Mouse (Mus musculus) erythroblast, embryonic 14.5 days (primary cell): ENCODE measurements around the gene Ddx42. TPM values are rescaled to one million over a fixed set of nuclear protein-coding genes. Genes with fewer than 3 reads are reported as not detected.

Source experiments
- H3K27me3 ChIP-seq: 2 replicates; pipeline ENCODE4 v1.6.1; 2012; ENCODE audit warnings: inconsistent platforms; ENCODE audit not compliant: control insufficient read depth
- H3K36me3 ChIP-seq: 2 replicates; pipeline ENCODE4 v1.6.1; 2012; ENCODE audit warnings: mild to moderate bottlenecking, inconsistent platforms; ENCODE audit not compliant: control insufficient read depth
- H3K4me1 ChIP-seq: 2 replicates; pipeline ENCODE4 v1.6.1; 2012; ENCODE audit warnings: inconsistent platforms; ENCODE audit not compliant: control insufficient read depth
- H3K4me3 ChIP-seq: replicated peaks from 2 replicates; pipeline ENCODE3; 2012; ENCODE audit warnings: moderate library complexity, mild to moderate bottlenecking, inconsistent platforms
- H3K9me3 ChIP-seq: 2 replicates; pipeline ENCODE4 v1.6.1; 2012; ENCODE audit warnings: low read length, inconsistent platforms, mixed read lengths; ENCODE audit not compliant: control insufficient read depth
- GATA1 ChIP-seq: IDR thresholded peaks from 2 replicates; pipeline ENCODE4 v1.6.1; 2012; ENCODE audit warnings: low read length, inconsistent platforms, mixed read lengths
- TAL1 ChIP-seq: IDR thresholded peaks from 3 replicates; pipeline ENCODE4 v1.6.1; 2012; ENCODE audit warnings: low read length, inconsistent platforms, mixed read lengths
- polyA plus RNA-seq: library from polyadenylated mRNA; stranded (reverse); fragments of >175 nt; gene quantifications from 2 replicates; pipeline ENCODE4 v1.2.3, GENCODE M21; 2012

Gene Ddx42
- polyA plus RNA-seq, 1 experiment, result 1.5 TPM

DNA sequence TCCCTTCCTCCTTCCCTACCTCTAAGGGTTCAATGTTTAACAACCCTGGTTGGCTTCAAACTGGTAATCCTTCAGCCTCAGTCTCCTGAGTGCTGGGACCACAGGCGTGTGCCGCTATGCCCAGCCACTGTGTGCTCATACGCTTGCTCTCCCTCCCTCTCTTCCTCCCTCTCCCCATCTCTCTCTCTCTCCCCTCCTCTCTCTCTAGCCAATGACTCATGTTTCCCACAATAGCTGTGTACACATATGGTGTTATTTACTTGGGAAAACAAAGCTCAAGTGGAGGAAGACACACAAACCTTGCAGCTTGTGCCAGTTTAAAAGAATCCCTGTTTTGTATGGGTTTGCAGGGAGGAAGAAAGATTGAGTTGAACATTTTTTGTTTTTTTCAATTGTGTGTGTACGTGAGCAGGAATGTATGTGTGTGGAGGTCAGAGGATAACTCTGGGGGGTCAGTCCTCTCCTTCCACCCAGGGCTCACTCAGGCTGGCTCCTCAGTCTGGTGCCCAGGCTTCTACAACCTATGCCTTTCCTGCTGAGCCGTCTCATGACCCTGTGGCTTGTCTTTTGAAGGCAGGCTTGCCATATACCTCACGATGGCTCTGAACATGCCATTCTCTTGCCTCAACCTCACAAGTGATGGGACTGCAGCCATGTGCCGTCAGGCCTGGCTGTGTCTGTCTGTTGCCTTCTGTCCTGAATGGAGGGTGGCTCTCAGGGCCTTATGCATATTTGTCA is 36.8 kb upstream of the Ddx42 start:
- H3K36me3 ChIP-seq, result peaks cover 7% of the 10 kb centered on the region; the same call in 1 of the 2 replicates
- H3K4me1 ChIP-seq, result peaks cover 43% of the 10 kb centered on the region
- no peak overlapping the region for H3K4me3 ChIP-seq
- H3K9me3 ChIP-seq, result no peaks in the 10 kb centered on the region
- H3K27me3 ChIP-seq, result no peaks in the 10 kb centered on the region
- no peak for TF ChIP-seq TAL1
- no peak for TF ChIP-seq GATA1

DNA sequence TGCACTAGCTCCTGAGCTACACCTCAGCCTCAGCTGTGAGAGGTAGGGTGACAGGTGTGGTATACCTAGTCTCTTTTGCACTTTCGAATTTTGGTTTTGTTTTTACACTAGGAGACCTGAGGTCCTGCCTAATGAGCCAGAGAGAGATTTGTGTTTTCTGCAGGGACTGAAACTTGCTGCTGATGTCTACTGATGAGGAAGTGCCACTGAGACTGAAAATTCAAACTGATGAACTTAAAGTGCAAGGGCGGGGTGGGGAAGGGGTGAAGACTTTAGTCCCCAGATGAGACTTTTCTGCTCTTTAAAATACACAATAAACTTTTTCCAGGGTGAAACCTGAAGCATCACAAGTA is 36.3 kb upstream of the Ddx42 start:
- no peaks in the 10 kb centered on the region for H3K27me3 ChIP-seq
- H3K4me1 ChIP-seq, result peaks cover 38% of the 10 kb centered on the region
- H3K9me3 ChIP-seq, result no peaks in the 10 kb centered on the region
- H3K4me3 ChIP-seq, result no peak overlapping the region
- TF ChIP-seq TAL1, result no peak
- TF ChIP-seq GATA1, result no peak
- H3K36me3 ChIP-seq, result peaks cover 10% of the 10 kb centered on the region

DNA sequence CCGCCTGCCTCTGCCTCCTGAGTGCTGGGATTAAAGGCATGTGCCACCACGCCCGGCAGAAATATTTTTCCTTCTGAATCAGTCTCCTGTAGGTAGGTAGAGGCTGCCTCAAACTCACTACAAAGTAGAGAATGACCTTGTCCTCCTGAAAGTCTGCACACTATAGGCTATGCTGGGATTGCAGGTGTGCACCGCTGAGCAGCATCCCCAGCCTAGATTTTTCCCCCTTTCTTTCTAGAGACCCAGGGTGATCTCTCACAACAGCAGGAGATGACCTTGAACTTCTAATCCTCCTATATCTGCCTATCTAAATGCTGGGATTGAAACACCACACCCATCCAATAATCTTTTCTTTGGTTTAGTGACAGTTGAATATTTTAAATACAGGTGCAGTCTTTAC is 29.4 kb upstream of the Ddx42 start:
- no peaks in the 10 kb centered on the region for H3K9me3 ChIP-seq
- H3K4me3 ChIP-seq, result no peak overlapping the region
- no peaks in the 10 kb centered on the region for H3K27me3 ChIP-seq
- TF ChIP-seq GATA1 (no peak), TAL1 (no peak)
- H3K4me1 ChIP-seq, result peaks cover 15% of the 10 kb centered on the region
- H3K36me3 ChIP-seq, result peaks cover 6% of the 10 kb centered on the region

DNA sequence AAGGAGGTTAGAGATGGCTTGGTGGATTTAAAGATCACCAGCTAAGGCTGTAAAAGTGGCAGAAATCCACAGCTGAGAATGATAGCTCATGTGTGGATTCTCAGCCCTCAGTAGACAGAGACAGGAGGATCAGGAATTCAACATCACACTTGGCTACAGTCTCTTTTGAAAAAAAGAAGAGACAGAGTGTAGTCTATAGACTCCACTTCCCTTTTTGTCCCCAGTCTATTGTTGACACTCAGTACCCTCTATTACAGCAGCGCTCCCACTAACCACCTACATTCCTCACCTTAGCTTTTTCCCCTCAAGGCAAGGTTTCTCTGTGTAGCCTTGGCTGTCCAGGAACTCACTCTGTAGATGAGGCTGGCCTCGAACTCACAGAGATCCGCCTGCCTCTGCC is 25.0 kb upstream of the Ddx42 start:
- Histone ChIP-seq H3K4me3 (no peak overlapping the region), H3K4me1 (peaks cover 41% of the 10 kb centered on the region)
- TF ChIP-seq TAL1 (no peak), GATA1 (no peak)

DNA sequence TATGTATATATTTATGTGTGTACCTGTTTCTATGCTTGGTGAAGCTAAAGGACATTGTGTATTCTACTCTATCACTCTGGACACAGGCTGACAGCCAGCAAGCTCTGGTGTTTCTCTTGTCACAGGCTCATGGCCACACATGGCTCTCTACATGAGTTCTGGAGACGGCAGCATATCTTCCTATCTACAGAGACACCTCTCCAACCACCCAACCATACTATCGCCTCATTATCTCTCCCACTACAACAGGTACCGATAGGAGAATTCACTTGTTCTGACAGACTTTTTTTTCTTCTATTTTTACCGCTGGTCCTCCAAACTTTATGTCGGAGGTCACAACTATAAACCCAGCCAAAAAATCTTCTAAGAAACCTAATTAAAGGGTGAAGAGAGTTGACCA is 24.5 kb upstream of the Ddx42 start:
- Histone ChIP-seq H3K27me3 (no peaks in the 10 kb centered on the region), H3K4me1 (peaks cover 41% of the 10 kb centered on the region), H3K9me3 (no peaks in the 10 kb centered on the region), H3K36me3 (peaks cover 12% of the 10 kb centered on the region), H3K4me3 (peak overlapping the region; percentile 84)
- TF ChIP-seq GATA1 (no peak), TAL1 (no peak)

More for the DNA sequence above, 25.0 kb upstream of the Ddx42 start:
- no peaks in the 10 kb centered on the region for H3K27me3 ChIP-seq
- H3K36me3 ChIP-seq, result peaks cover 7% of the 10 kb centered on the region
- no peaks in the 10 kb centered on the region for H3K9me3 ChIP-seq

DNA sequence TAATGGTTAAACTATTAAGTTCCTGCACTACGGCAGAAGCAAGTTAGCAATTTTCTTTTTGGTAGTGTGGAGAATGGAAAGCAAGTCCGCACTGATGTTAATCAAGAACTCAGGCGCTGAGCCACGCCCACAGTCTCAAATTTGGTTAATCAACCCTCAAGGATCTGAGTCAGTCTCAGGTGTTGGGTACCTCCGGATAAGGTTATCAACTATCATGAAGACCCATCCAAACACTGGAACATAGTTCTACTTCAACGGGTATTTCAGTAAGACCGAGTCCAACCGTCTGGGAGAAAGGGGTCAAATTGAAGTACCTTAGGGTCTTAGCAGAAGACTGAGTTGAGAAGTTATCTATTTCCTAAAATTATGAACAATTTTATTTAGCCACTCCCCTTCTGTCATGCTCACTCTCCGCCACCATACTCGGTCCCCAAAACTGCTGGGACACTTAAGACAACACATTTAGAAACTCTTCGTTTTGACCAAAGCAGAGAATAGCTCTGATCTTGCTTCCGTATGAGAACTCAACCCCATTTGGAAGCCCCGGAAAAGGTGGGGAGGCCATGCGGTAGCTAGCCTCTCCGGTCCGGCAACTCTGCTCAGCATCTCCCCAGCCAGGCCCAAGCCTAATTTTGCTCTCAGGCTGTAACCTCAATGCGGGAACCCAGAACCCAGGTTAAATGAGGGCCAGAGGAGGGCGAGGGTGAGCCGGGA is 23.9 kb upstream of the Ddx42 start:
- TF ChIP-seq GATA1, result 0 out of 2 replicates have a peak, but pooled peaks have one; percentile 4
- no peak for TF ChIP-seq TAL1
- H3K4me1 ChIP-seq, result peaks cover 41% of the 10 kb centered on the region

DNA sequence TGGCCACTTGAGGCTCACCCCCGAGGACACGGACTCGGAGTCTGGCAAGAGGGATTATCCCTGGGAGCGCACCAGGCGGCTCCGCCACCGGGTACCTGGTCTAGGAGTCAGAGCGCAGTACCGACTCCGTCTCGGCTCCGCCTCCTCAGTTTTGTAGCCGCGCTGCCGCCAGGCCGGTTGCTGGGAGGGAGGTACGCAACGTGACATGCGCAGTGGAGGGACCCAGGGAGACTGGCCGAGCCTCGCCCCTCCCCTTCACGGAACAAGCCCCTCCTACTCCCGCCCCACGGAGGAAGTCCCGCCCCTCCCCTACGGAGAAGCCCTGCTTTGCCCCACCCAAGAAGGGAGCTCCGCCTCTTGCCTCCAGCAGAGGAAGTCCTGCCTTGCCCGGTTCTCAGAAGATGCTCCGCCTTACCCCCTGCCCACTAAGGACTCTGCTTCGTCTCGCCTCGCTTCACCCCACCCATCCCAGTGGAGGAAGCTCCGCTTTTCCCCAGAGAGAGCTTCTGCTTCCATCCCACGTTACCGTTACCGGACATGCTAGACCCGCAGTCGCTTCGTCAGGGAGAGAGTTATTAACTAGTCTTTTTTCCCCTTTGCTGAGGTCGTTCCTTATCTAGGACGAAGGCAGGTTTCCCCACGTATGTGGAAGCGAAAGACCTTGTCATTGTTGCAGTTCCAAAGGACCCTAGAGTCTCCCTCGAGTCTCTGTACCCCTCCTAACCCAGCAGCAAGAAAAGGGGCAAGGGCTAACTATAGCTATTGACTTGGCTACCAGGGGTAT is 23.2 kb upstream of the Ddx42 start:
- TF ChIP-seq GATA1 (no peak), TAL1 (no peak)
- Histone ChIP-seq H3K4me3 (peak overlapping the region; percentile 84), H3K36me3 (peaks cover 25% of the 10 kb centered on the region), H3K9me3 (no peaks in the 10 kb centered on the region), H3K27me3 (no peaks in the 10 kb centered on the region), H3K4me1 (peaks cover 49% of the 10 kb centered on the region)

More for the DNA sequence above, 23.9 kb upstream of the Ddx42 start:
- Histone ChIP-seq H3K36me3 (peaks cover 18% of the 10 kb centered on the region), H3K4me3 (peak overlapping the region; percentile 84), H3K27me3 (no peaks in the 10 kb centered on the region), H3K9me3 (no peaks in the 10 kb centered on the region)

DNA sequence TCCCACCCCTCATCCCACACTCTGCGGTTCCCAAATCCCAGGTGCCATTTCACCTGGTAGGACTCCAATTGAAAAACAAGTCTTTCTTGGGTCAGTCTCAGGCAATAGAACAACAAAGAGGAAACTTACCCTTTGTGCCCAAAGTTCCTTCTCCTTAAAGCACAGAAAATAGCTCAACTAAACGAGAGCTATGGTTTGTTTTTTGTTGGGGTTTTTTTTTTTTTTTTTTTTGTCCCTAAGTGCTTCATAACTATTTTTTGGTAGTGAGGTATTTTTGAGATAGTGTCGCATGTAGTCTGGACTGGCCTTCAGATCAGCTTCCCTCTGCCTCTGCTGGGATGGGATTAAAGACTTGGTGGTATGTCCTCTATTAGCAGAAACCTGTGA is 22.6 kb upstream of the Ddx42 start:
- H3K4me1 ChIP-seq, result peaks cover 50% of the 10 kb centered on the region
- H3K36me3 ChIP-seq, result peaks cover 30% of the 10 kb centered on the region
- H3K4me3 ChIP-seq, result peak overlapping the region; percentile 84
- H3K9me3 ChIP-seq, result no peaks in the 10 kb centered on the region
- no peaks in the 10 kb centered on the region for H3K27me3 ChIP-seq
- no peak for TF ChIP-seq GATA1

DNA sequence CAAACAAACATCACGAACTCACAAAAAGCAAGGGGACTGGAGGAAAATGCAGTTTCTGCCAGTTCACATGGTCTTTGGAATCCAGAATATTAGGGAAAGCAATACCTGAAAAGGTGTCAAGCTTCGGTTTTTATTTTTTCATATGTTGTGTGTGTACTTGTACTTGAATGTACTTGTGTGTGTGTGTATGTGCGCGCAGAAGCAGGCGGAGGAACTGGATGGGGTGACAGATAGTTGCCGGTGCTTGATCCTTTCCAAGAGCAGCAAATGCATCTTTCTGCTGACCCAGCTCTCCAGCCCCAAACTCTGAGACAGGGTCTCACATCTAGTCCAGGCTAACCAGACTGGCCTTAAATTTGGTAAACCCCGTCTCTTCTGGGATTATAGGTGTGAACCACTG is 21.8 kb upstream of the Ddx42 start:
- Histone ChIP-seq H3K27me3 (no peaks in the 10 kb centered on the region), H3K4me1 (peaks cover 50% of the 10 kb centered on the region), H3K9me3 (no peaks in the 10 kb centered on the region), H3K4me3 (no peak overlapping the region), H3K36me3 (peaks cover 35% of the 10 kb centered on the region)
- TF ChIP-seq TAL1 (no peak), GATA1 (no peak)
